In genomic region chr1:87574785-87575184, GRCm38 (mm10) we compare ENCODE assay signal across 9 mouse cellular contexts. TPM values are rescaled to one million over a fixed set of nuclear protein-coding genes. Genes with fewer than 3 reads are reported as not detected.
DNase-seq lines count a peak whose midpoint lies in the region; ATAC-seq lines count a peak whose summit lies in the region.
"Had no signal": no experiment of that assay in that cellular context is flagged by ENCODE, and none has a peak within 500 bp of the region (broad histone marks: within the 10 kb centered on the region; RNA-seq: fewer than 3 reads in every experiment).

No protein-coding gene starts in this region.

- WGBS in heart, embryonic 11.5 days (ENCODE audit: insufficient replicate concordance), result 82% methylated on average over 7 of the region's 7 CpGs
- WGBS in heart, embryonic 15.5 days, result 46% methylated on average over 7 of the region's 7 CpGs
- WGBS in midbrain, embryonic 16.5 days, result 46% methylated on average over 7 of the region's 7 CpGs

- H3K27me3 ChIP-seq in heart, embryonic 11.5 days (ENCODE audit: control insufficient read depth, insufficient read depth, low read length), result no peaks in the 10 kb centered on the region
- H3K27me3 ChIP-seq in heart, embryonic 15.5 days, result no peaks in the 10 kb centered on the region
- no peaks in the 10 kb centered on the region for H3K27me3 ChIP-seq in midbrain, embryonic 16.5 days (ENCODE audit: control insufficient read depth, insufficient read depth, low read depth, low read length)

- peak; percentile 15 for DNase-seq in heart, adult 8-10 months (ENCODE audit: low spot score)
- DNase-seq in adrenal gland, postnatal 14 days, result peak; percentile 92
- peak; percentile 95 to 99 for DNase-seq in kidney, postnatal 25 days
- no peak for DNase-seq in embryo, embryonic 10.5 days (ENCODE audit: low spot score)

- no peak overlapping the region for H3K4me2 ChIP-seq in heart, embryonic 11.5 days
- H3K4me2 ChIP-seq in heart, embryonic 15.5 days, result no peak overlapping the region
- H3K4me2 ChIP-seq in midbrain, embryonic 16.5 days (ENCODE audit: low read length), result no peak overlapping the region

- no peaks in the 10 kb centered on the region for H3K9me3 ChIP-seq in heart, embryonic 11.5 days (replicated peaks; ENCODE audit: control insufficient read depth, low read length)
- H3K9me3 ChIP-seq in heart, embryonic 15.5 days (replicated peaks), result no peaks in the 10 kb centered on the region
- H3K9me3 ChIP-seq in midbrain, embryonic 16.5 days (replicated peaks; ENCODE audit: control insufficient read depth, low read length, poor library complexity, severe bottlenecking), result no peaks in the 10 kb centered on the region

- no peak overlapping the region for H3K4me3 ChIP-seq in heart, embryonic 11.5 days (ENCODE audit: low read depth, low read length)
- H3K4me3 ChIP-seq in heart, embryonic 15.5 days, result no peak overlapping the region
- no peak overlapping the region for H3K4me3 ChIP-seq in midbrain, embryonic 16.5 days (ENCODE audit: low read depth, low read length)

- no peak overlapping the region for H3K9ac ChIP-seq in heart, embryonic 11.5 days (ENCODE audit: low read depth, low read length)
- H3K9ac ChIP-seq in heart, embryonic 15.5 days, result no peak overlapping the region
- H3K9ac ChIP-seq in midbrain, embryonic 16.5 days (ENCODE audit: low read depth, low read length), result no peak overlapping the region

- H3K36me3 ChIP-seq in heart, embryonic 11.5 days (ENCODE audit: control insufficient read depth, insufficient read depth, low read length), result no peaks in the 10 kb centered on the region
- H3K36me3 ChIP-seq in heart, embryonic 15.5 days, result no peaks in the 10 kb centered on the region
- H3K36me3 ChIP-seq in midbrain, embryonic 16.5 days (ENCODE audit: control insufficient read depth, insufficient read depth, low read length), result no peaks in the 10 kb centered on the region

- no peak overlapping the region for H3K27ac ChIP-seq in heart, embryonic 11.5 days (ENCODE audit: low read depth, low read length)
- peak overlapping the region; percentile 40 for H3K27ac ChIP-seq in heart, embryonic 15.5 days
- peak overlapping the region; percentile 26; the same call in 1 of the 2 replicates for H3K27ac ChIP-seq in midbrain, embryonic 16.5 days (ENCODE audit: low read length)
- H3K27ac ChIP-seq: macrophage had no signal

- ATAC-seq in heart, embryonic 11.5 days (replicated peaks; ENCODE audit: insufficient number of reproducible peaks, low FRiP score, low TSS enrichment), result no peak
- ATAC-seq in heart, embryonic 15.5 days (replicated peaks; ENCODE audit: insufficient number of reproducible peaks, insufficient read depth, low FRiP score, low read depth), result peak; percentile 69; the same call in 1 of the 2 replicates
- peak; percentile 90 for ATAC-seq in midbrain, embryonic 16.5 days
- ATAC-seq in erythroid progenitor cell, adult 5-6 weeks (replicated peaks; ENCODE audit: low FRiP score, poor library complexity, severe bottlenecking), result no peak

- H3K4me1 ChIP-seq in heart, embryonic 11.5 days (ENCODE audit: control insufficient read depth, insufficient read depth, low read length), result no peaks in the 10 kb centered on the region
- H3K4me1 ChIP-seq in heart, embryonic 15.5 days (replicated peaks), result peaks cover 4% of the 10 kb centered on the region
- peaks cover 12% of the 10 kb centered on the region; the same call in 1 of the 2 replicates for H3K4me1 ChIP-seq in midbrain, embryonic 16.5 days (ENCODE audit: control insufficient read depth, insufficient read depth, low read length)

RNA-seq across cellular contexts. Expression of gene Ngef, which starts 1.1 kb away (rescaled TPM):
- under 1 TPM; 0.46 to 0.59 (median 0.54) TPM for total RNA-seq in heart, adult 8-10 months (2022)
- 0.84 and 1.7 TPM in 2 replicates for polyA plus RNA-seq in heart, embryonic 11.5 days (2014; fragmentation: Nextera tagmentation; extraction: Ambion mirVana)
- 0.64 and 3.6 TPM in 2 replicates for total RNA-seq in adrenal gland, postnatal 14 days (2021)
- polyA plus RNA-seq in heart, embryonic 15.5 days (2015; fragmentation: Nextera tagmentation; extraction: Ambion mirVana), result 0.34 and 1.0 TPM in 2 replicates
- polyA plus RNA-seq in midbrain, embryonic 16.5 days (2015; fragmentation: Nextera tagmentation; extraction: Ambion mirVana), result 23.1 and 31.8 TPM in 2 replicates
- total RNA-seq in erythroid progenitor cell, adult 5-6 weeks (2015; ENCODE audit: low replicate concordance), result not detected in 2 replicates
- not detected in 2 replicates for total RNA-seq in erythroid progenitor cell, adult 5-6 weeks (2017; ENCODE audit: low replicate concordance)
- polyA plus RNA-seq: macrophage had no signal

RNA-seq across cellular contexts. Expression of gene Inpp5d, which starts 45.3 kb away (rescaled TPM):
- 10 to 100 TPM in 1 of 4 experiments, 1 to 10 TPM in 3; 8.8 to 12.5 (median 9.7) TPM for total RNA-seq in heart, adult 8-10 months (2022)
- 4.3 and 5.9 TPM in 2 replicates for polyA plus RNA-seq in heart, embryonic 11.5 days (2014; fragmentation: Nextera tagmentation; extraction: Ambion mirVana)
- total RNA-seq in adrenal gland, postnatal 14 days (2021), result 13.2 and 34.2 TPM in 2 replicates
- polyA plus RNA-seq in heart, embryonic 15.5 days (2015; fragmentation: Nextera tagmentation; extraction: Ambion mirVana), result 4.4 and 11.5 TPM in 2 replicates
- polyA plus RNA-seq in midbrain, embryonic 16.5 days (2015; fragmentation: Nextera tagmentation; extraction: Ambion mirVana), result 3.3 and 5.6 TPM in 2 replicates
- 23.1 and 27.0 TPM in 2 replicates for total RNA-seq in erythroid progenitor cell, adult 5-6 weeks (2015; ENCODE audit: low replicate concordance)
- total RNA-seq in erythroid progenitor cell, adult 5-6 weeks (2017; ENCODE audit: low replicate concordance), result 15.1 TPM in 2 replicates

Comparison
In these comparisons a context has a peak if more than half of its experiments do, and no peak if none do; other contexts are left out.
1. ATAC-seq: peak in heart, embryonic 15.5 days (single experiment) and midbrain, embryonic 16.5 days (single experiment); none in heart, embryonic 11.5 days (single experiment) and erythroid progenitor cell, adult 5-6 weeks (single experiment).